Mouse (Mus musculus) cortical plate, adult 2 months (tissue): ENCODE measurements around the gene Olfr661.
A peak's percentile ranks its signal among the peaks of the same experiment; 100 is the strongest.

Source experiments
- CTCF ChIP-seq: fragments of 200-500 bp; IDR thresholded peaks from 2 replicates; pipeline ENCODE4 v1.5.1; 2011; ENCODE audit warnings: mild to moderate bottlenecking, control low read depth, low read length; ENCODE audit not compliant: insufficient read depth; ENCODE audit errors: extremely low read depth
- POLR2A ChIP-seq: fragments of 200-500 bp; IDR thresholded peaks from 2 replicates; pipeline ENCODE4 v1.6.1; 2011; ENCODE audit warnings: mild to moderate bottlenecking, low read length, control low read depth; ENCODE audit not compliant: insufficient read depth; ENCODE audit errors: extremely low read depth

DNA sequence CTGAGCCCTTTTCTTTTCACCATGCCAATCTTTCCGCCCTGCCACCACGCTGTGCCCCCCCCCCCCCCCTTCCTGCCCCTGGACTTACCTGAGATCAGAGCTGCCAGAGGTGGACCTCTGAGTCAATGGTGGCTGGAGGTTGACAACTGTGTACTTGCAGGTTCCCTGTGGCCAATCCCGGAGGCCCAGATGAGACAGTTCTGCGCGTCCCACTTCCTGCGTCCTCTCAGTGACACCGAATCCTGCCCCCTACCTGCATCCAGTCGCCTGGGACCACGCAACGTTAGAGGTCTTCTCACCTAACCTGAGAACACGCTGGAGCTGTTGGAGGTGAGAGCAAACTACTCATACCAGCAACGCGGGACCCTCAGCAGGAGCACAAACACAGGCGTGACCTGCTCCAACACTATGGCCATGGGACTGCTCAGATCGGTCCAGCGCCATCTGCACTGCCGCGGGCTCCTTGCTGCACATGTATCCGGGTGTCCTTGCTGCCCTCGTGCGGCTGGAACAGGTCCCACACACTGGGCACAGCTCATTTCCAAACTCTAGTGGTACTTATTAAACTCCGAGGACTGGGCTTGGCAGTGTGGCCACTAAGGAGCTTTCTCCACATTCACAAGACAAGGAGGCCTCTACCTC lies 39.3 kb upstream of the Olfr661 start, which contains the start of gene Olfr658:
- peak; percentile 27; the same call in 1 of the 2 replicates for TF ChIP-seq CTCF
- no peak for TF ChIP-seq POLR2A
